Mouse (Mus musculus) cerebellum, adult 11 months (tissue): ENCODE measurements at regions not wholly inside any gene's neighbourhood (a gene's known extent, or its start where the extent isn't known, plus 50 kb on each side); places are given as distances from the start of the nearest gene placed in this dataset.

Experiments
- DNase-seq: peaks from one replicate; pipeline ENCODE4 v3.0.0; 2022

DNA sequence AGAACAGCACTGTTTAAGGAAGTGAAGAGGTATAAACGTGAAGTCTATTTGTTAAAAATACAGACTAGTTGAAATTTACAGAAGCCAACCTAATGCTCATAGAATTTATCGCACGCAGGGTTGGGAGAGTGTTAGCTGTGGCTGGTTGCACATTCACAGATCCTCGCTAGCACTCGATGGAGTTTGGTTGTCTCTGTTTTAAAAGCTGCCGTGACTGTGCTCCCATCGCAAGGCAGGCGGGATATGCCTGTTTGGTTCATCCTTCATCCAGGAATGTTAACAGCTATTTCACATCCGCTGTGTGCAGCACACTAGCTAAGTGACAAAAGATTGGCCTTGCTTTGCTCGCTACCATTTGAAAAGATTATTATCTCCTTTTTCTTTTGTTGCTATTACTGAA lies 162.9 kb upstream of the Nr4a3 start:
- peak; percentile 5 for DNase-seq

DNA sequence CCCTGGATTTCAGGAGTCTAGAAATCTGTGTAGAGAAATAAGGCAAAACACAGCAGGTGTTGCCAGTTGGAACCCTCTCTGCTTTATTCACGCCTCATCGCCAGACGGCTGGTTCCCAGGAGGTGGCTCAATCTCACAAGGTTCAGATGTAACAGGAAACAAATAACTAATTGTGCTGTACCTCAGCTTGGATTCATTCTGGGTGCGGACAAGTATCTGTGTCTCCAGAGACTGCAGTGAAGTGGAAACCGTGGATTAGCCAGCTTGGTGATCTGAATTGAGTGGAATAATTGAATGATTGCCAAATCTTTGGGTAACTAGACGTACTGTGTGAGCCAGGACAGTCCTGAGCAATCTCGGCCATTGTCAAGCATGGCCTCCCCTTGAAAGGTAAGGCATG lies 145.4 kb upstream of the Nr4a3 start:
- peak; percentile 33 for DNase-seq

DNA sequence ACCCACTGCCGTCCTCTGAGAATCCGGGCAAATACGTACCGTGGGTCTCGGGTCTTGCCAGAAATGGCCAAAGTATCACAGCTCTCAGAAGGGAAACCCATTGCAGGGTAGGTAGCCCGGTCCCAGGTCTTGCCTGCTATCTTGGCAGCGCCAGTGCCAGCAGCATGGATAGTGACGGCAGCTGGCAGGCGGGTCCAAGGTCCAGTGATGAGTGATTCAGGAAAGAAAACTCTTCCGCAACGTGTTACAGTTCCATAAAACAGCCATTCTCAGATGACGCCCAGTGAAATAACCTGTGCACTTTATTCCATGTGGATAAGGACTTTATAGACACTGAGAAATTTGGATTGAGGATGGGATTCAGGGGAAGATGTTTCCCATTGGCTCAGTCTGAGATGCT lies 142.2 kb upstream of the Nr4a3 start:
- DNase-seq, result no peak

DNA sequence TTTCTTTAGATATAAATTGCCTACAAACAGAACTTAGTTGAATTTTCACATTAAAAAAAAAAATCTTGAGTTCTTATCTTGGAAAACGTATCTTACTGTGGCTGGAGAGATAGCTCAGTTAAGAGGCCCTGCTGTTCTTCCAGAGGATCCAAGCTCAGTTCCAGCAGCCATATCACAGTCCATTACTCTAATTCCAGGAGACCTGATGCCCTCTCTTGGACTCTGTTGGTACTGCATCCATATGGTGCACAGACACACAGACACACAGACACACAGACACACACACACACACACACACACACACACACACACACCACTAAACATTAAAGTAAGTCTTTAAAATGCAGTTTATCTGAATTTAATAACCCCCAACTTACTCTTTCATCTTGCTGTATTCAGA lies 132.7 kb upstream of the Nr4a3 start:
- DNase-seq, result no peak

DNA sequence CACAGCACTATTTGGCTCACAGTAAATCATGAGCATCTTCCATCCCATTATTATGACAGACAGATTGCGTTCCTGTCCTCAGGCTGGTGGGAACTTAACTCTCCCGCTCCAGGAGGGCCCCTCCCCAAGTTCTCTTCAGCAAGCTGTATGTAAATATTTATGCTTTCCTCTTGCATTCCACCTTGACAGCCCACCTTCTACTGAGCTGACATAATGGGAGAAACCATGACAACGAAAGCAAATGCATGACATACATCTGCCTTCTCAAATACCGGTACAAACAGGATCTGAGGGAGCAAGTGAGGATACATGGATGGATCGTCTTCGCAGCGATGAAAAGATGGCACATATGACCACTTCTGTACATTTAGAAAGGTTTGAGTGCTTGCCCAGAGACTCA lies 125.4 kb upstream of the Nr4a3 start:
- no peak for DNase-seq

DNA sequence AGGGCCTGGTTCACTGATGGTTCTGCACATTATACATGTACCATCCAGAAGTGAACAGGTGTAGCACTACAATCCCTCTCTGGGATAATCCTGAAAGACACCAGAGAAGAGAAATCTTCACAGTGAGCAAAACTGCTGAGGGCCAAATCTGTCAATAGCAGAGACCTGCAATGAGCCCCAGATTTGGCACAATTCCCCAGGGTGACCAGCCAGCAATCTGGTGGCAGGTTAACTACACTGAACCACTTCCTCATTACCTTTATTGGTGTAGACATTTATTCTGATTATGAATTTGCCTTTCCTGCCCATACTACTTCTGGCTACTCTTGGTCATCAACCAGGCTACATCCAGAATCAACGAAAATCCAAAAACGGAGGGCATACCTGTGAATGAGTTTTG lies 113.5 kb upstream of the Nr4a3 start:
- DNase-seq, result no peak

DNA sequence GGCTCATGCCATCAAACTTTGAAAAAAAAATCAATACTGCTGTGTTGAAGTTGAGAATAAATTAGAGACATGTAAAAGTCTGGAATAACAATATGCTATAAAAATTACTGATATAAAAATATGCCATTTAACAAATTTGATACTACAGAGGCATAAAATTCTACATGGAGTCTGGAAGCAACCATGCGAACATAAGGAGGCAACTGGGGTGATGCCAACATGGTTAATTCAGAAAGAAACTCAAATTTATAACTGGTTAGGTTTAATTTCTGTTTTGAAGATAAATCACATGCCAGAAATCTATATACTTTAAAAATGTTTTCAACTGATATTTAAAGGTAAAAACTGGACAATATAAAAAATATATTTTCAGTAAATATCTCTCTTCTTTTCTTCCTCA lies 111.4 kb upstream of the Nr4a3 start:
- no peak for DNase-seq

DNA sequence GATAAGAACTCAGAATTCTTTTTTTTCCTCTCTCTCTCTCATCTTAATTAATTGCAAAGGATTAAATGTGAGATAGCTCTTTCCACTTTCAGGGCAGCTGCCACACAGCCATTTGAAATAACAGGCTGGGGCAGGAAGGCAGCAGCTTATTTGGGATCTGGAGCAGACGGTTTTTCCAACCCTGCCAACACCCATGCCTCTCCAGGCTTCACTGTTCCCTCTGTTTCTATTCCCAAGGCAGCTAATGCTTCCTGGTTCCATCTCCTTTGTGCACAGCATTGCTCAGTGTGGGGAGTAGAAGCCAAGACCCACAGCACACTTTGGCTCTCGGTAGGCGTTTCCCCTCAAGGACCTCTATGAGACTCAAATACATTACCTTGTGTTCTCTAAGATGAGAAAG lies 109.4 kb upstream of the Nr4a3 start:
- no peak for DNase-seq

DNA sequence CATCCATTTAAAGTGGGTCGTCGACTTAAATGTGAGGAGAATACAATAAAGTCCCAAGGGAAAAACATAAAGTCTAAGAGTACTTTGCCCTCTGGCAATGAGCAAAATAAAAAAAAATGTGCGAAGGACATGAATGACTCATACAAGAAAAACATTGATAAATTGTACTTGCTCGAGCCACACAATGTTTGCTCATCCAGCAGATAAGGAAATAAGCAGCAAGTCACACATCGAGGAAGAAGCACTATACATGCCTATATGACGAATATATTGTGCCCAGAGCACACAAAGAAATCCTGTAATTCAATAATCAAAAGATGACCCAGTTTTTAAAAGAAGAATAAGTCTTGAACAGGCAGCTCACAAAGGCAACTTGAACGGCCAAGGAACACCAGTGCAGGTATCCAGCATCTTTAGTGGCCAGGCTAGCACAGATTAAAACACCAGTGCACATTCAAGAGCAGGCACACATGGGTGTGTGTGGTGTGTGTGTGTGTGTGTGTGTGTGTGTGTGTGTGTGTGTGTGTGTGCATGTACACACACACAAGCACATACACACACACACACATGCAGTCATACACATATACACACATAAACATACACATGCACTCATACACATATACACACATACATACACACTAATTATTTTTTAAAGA lies 108.4 kb upstream of the Nr4a3 start:
- no peak for DNase-seq

DNA sequence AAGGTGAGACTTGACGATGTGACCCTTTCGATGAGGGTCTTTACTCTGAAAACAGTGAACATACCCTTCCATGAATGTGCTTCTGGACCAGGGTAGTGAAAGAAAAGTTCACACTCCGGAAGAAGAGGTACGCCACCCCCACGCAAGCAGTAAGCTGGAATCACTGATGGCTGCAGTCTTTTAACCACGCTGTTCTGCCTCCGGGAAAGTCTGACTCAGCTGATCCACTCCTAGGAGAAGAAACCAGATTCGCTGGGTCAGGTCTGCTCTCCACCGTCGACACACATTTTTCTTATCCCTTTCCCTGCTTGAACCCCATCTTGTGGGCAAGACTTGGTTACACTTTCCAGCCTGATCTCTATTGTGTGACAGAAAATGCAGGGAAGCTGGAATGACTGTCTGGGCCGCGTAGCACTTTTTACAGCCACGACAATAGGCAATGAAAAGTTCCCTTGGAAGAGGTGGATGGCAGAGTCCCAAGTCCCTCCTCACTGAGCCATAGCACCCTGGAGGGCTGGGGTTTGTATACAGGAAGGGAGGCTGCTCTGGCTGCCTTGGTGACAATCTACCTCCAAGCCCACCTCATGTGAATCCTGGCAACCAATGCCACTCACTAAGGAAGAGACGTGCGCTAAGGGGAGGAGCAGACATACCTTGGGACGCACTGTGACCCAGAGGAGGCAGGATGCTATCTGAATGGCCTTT lies 96.9 kb upstream of the Nr4a3 start:
- no peak for DNase-seq

DNA sequence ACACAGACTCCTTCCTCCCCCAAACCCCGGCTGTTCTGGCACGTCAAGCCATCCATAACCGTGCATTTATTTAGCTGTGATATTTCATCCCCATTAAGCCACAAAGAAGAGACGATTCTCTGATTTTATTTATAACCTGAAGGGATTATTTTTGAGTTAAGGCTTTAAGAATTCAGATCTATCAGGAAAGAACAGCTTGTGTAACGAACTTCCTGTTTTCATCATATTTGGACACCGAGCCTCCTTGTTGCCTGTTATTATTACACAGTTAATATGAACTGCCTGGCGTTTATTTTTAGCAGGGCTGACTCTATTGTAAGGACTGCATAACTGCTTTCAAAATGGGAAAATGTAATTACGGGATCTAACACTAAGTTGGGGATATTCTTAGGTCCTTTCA lies 96.2 kb upstream of the Nr4a3 start:
- DNase-seq, result no peak

DNA sequence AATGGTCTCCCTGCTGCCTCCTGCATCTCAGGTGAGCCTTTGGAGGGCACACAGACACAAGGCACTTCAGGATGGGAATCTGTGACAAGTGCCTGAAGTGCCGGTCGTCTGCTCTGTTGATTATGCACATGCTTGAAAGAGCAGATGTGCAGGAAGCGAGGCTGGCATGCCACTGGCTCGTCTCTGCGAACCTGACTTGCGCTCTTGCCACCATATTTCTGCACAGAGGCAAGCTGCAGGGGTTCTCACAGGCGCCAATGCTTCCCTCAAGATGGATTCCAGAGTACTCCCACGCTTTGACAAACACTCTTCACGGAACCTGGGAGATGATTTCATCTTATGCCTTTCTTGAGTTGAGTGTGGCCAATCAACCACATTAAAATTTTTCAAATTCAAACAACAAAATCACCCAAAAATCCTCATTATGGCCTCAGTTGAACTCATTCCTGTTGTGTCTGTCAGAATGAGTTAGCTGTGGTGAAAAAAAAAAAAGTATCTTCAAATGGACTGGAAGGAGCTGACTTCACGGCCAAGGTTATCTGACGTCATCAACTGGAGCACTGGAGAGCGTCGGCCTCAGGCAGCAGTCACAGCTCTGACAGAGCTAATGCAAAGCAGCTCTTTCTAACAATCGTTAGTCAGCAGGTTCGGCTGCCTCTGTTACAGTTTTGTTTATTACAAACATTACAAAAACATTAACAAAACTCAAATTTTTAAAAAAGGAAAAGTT lies 90.2 kb upstream of the Nr4a3 start:
- DNase-seq, result no peak

DNA sequence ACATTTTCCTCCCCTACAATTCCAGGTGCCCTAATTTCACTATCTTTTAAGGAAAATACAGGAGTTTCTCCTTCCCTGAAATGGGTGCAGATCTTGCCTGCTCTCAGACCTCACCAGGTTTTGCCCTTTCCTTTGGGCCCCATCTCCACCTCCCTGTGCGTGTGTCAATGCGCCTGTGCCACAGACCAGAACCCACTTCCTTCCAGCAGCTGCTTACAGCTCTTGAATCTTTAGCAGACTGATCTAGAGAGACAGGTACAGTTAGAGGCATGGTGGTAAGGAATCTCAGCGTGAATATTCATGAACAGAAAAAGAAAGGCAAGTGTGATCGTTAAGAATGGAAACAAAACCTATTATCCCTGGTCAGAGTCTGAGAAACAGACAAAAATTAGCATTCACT lies 80.3 kb upstream of the Nr4a3 start:
- no peak for DNase-seq

DNA sequence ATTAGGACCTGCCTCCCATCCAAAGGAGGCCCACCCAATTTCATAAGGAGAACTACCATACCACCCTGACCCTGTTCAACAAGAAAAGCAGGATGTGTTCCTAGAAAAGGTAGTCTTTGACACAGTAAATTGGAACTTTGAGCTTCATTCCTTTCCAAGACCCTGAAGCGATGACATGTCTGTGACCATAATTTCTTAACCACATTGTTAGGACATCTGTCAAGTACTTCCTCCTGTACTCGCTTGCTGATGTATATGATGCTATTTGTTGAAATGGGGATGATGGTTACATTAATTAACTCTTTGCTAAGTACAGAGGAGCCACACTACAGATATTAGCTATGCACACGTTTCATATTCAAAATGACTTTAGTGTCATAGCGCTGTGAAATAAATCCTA lies 73.1 kb upstream of the Nr4a3 start:
- DNase-seq, result no peak

DNA sequence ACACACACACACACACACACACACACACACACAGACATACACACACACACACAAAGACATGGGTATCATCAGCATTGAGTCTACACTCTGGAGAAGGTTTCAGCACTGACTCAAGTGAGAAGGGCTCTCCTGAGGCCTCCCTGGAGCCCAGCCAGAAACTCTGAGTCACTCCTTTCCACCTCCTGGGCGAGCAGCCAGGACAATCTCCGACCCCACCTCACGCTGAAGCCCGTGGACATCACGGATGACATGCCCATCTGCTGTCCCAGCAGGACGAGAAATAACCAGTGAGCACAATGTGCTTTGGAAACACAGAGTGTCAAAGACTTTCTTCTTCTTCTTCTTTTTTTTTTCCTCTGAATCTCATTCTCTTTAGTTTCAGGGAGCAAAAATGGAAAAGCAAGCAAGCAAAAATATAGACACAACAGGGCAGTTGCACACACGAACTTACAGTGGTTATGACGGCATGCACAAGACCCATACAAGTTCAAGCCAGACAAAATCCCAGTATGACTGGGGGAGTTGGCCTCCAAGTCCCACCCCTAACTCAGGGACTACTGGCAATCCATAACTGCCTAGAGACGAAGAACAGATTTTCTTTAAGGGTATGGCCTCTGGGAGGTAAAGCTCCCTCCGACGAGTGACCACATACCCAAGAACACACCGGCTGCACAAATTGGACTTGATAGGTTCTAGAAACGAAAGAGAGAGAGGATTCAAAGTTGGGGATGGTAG lies 65.2 kb upstream of the Nr4a3 start:
- peak; percentile 97 for DNase-seq
